Mouse (Mus musculus): ENCODE measurements around the gene Sytl1. TPM values are rescaled to one million over a fixed set of nuclear protein-coding genes. Genes with fewer than 3 reads are reported as not detected.

Sytl1 gene
- total RNA-seq, 2 experiments from 2014 or later: 2.0 to 5.2 TPM

DNA sequence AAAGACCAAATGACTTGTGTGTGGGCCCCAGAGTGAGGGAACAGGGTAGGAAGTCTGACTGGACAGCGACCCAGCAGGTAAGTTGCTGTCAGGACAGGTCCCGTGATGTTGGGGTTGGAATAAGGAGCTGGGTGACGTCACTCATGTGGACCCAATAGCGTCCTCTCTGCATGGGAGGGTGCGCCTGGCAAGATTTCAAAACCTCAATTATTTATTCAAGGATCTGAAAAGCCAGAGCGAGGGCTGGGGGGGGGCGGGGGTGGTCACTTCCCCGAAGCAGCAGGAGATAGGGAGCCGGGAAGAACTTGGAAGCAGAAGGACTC lies 49.7 kb downstream of the Sytl1 start:
- no peak for ATAC-seq (replicated peaks; ENCODE audit: poor library complexity)

DNA sequence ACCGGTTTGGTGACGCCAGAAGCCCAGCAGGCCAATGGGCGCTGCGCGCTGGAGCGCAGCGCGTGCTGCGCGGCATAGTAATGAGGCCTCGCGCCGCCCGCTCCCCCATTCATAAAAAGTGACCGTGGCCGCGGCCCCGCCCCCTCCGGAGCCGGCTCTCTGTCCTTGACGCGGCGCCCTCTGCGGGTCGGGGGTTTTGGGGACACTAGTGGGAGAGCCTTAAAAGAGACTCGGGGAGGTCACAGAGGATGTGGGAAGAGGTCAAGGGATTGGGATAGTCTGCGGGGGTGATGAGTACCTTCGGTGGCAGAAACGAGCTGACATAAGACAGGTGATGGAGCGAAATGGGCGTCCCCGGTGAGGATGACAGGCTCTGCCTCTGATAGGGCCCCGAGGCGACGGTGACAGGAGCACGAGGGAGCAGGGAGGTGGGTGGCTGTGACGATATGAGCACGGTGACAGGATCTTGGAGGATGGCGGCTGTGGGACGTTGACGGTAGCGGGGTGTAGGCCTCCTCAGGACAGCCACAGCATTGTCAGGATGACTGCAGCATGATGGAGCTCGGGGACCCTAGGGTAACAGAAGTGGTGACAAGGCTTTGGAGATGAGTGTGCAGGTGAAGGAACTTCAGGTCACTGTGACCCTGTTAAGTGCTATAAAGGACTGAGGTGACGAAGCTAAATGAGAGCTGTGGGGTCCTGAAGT lies 50.2 kb downstream of the Sytl1 start:
- peak; percentile 76 for ATAC-seq (replicated peaks; ENCODE audit: poor library complexity)

DNA sequence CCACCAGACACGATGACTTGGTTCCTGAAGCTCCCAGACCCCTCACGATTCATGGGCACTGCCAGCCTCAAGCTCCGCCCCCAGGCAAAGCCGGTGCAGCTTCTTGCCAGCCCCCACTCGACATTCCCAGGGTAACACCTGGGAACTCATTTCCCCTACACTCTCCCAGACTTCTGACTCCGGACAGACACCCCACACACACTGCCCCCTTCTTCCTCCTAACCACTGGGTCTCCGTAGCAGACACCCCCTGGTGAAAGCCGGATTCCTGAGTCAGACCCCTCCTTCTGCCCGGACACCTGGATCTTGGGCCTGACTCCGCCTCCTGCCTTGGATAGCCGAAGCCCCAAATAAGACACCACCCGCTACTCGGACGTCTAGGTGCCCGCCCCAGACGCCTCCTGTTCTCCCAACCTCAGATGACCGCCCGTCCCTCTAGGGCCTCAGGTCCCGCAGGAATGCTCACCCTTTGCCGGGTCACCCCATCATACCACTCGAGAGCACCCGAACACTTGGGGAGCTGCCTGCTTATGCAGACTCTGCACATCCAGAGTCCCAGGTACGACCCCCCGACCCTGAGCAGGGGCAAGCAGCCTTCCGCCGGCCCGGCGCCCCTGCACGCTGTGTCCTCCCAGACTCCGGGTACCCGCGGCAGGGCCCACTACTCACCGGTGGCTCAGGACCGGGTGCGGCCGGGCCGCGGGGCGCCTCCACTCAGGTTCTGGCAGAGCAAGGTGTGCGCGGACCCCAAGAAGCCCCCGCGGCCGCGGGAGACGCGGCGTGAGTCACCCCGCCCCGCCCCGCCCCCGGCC lies 51.0 kb downstream of the Sytl1 start, which contains the start of the genes Cd164l2 and Gpr3:
TSS of gene Cd164l2 (plus strand) at position 381 of the 811 bp plus-strand sequence.
TSS of gene Gpr3 (minus strand) at position 786 of the 811 bp plus-strand sequence.
- ATAC-seq (replicated peaks; ENCODE audit: poor library complexity): no peak

DNA sequence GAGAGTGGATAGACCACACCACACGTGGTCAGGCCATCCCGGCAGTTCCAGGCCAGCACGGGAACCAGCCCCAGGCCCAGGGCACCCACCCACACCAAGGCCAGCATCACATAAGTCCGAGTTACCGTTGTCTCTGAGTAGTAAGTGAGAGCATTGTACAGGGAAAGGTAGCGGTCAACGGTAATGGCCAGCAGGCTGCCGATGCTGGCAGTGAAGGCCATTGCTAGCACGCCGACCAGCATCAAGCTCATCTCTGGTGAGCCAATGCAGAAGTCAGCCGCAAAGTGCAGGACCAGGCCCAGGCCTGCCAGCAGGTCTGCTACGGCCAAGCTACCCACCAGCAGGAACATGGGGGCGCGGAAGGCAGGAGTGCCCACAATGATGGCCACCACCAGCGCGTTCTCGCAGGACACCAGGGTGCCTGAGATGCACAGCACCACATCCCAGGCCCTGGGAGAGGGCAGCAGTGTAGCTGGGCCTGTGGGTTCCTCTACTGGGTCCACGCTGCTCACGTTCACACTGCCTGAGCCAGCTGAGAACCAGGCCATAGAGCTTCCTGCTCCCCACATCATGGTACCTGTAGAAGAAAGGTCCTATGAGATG lies 52.0 kb downstream of the Sytl1 start:
- no peak for ATAC-seq (replicated peaks; ENCODE audit: poor library complexity)

DNA sequence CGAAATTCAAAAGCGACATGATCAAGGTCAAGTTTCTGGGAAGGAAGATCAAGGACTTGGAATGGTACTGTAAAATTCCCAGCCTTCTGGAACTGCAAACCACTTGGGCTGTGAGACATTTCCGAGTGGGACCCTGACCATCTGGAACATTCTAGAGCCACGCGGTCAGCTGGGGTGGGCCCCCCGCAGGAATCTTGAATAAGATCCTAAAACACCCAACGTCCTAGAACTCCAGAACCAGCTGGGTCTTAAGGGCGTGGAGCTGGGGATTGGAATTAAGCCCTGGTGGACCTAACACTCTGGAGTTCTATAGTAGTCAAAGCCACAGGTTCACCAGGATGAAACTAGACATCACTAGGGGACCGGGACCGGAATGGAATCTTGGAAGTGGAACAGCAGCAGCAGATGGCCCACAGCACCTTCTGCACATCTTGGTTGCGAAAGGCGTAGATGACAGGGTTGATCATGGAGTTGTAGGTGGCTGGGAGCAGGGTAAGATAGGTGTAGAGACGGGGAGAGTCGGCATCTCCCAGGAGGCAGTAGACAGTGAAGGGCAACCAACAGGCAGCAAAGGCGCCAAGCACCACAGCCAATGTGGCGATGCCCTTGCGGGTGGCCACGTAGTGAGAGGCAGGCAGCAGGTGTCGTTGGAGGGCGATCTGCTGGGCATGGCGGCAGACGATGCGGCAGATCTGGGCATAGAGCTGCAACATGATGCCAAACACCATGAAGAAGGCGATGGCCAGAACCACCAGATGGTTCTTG lies 52.7 kb downstream of the Sytl1 start:
- no peak for ATAC-seq (replicated peaks; ENCODE audit: poor library complexity)

DNA sequence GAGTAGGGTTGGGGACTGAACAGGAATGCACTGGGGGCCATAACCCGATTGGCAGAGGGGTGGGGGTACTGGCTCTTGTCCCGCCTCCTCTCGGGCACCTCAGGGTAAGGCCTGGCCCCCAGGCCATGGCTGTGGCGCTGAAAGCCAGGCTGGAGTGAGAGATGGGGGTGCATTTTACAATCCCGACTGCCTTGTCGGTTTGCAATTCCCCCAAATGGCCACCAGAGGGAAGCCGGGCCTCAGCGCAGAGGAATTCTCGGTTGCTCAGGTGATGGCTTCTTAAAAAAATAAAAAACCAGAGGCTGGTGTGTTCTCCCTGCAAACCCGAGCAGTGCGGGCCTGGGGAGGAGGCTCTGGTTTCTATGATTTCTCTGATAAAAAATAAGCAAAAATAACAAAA lies 53.5 kb downstream of the Sytl1 start:
- peak; percentile 74 for ATAC-seq (replicated peaks; ENCODE audit: poor library complexity)

DNA sequence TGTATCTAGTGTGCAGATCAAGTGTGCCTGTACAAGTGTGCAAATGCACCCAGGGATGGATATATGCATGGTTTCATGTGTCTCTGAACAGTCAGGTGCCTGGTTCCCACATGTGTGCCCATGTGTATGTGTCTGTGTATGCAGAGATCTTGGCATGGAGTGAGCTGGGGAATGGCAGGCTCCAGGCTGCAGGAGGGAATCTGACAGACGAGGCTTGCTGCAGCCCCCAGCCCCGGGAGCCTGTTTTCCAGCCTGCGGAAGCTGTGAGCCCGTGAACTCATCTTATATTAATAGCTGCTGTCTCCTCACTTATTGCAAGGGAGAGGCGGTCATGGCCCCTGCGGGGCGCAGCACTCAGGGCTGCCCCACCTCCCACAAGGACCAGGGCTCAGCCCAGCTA lies 58.5 kb downstream of the Sytl1 start:
- no peak for ATAC-seq (replicated peaks; ENCODE audit: poor library complexity)

DNA sequence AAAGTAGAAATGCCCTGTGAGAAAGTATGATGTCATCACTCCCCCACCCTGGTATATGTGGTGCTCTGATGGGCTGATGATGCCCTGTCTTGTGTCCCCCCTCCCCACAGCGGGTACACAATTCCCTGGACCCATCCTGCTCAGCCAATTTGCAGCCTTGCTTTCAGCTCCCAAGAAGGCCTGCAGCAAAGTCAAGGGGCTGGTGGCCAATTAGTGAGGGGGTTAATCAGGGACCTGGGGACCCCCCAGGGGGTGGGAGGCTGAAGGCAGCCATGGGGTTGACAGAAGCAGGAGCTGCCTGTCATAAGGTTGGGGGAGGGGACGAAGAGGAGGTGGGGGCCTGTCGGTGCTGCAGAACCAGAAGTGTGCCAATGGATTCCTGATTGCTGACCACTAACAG lies 59.3 kb downstream of the Sytl1 start:
- ATAC-seq (replicated peaks; ENCODE audit: poor library complexity): no peak

Other genes with a start within 250 kb of the Sytl1 start
- gene Wasf2, start 132.6 kb downstream of the Sytl1 start, total RNA-seq (2015): 124 and 135 TPM in 2 replicates
- gene Wasf2, start 132.6 kb downstream of the Sytl1 start, total RNA-seq (2017): 24.7 and 35.1 TPM in 2 replicates
- not detected in 2 replicates for gene Cd164l2, start 51.0 kb downstream of the Sytl1 start, total RNA-seq (2015)
- not detected in 2 replicates for gene Cd164l2, start 51.0 kb downstream of the Sytl1 start, total RNA-seq (2017)
- gene Gpr3, start 50.6 kb downstream of the Sytl1 start, total RNA-seq (2015): not detected in 2 replicates
- gene Gpr3, start 50.6 kb downstream of the Sytl1 start, total RNA-seq (2017): 0.08 TPM in 1 of 2 replicates, not detected in the other
- 3.6 and 4.6 TPM in 2 replicates for gene Map3k6, start 22.3 kb downstream of the Sytl1 start, total RNA-seq (2015)
- 0.87 and 6.1 TPM in 2 replicates for gene Map3k6, start 22.3 kb downstream of the Sytl1 start, total RNA-seq (2017)
- gene Tmem222, start 14.7 kb upstream of the Sytl1 start, total RNA-seq (2015): 43.2 and 50.8 TPM in 2 replicates
- gene Tmem222, start 14.7 kb upstream of the Sytl1 start, total RNA-seq (2017): 17.4 TPM in 2 replicates
- 10.3 and 10.6 TPM in 2 replicates for gene Wdtc1, start 90.4 kb upstream of the Sytl1 start, total RNA-seq (2015)
- gene Wdtc1, start 90.4 kb upstream of the Sytl1 start, total RNA-seq (2017): 7.6 and 8.7 TPM in 2 replicates
- gene Slc9a1, start 106.6 kb upstream of the Sytl1 start, total RNA-seq (2015): 15.1 and 16.1 TPM in 2 replicates
- 6.3 and 7.3 TPM in 2 replicates for gene Slc9a1, start 106.6 kb upstream of the Sytl1 start, total RNA-seq (2017)
- gene Tent5b, start 217.0 kb upstream of the Sytl1 start, total RNA-seq (2015): 0.15 TPM in 1 of 2 replicates, not detected in the other
- not detected in 2 replicates for gene Tent5b, start 217.0 kb upstream of the Sytl1 start, total RNA-seq (2017)
- not detected in 2 replicates for gene Trnp1, start 235.4 kb upstream of the Sytl1 start, total RNA-seq (2015)
- gene Trnp1, start 235.4 kb upstream of the Sytl1 start, total RNA-seq (2017): not detected in 2 replicates

Data from megakaryocyte progenitor cell, adult 5-6 weeks (primary cell).